Mouse (Mus musculus): ENCODE measurements around the gene Grin3b. TPM values are rescaled to one million over a fixed set of nuclear protein-coding genes. Genes with fewer than 3 reads are reported as not detected.

Grin3b gene
- not detected in 2 replicates for total RNA-seq (2017)

GRCm38 (mm10) chr10:79970415-79971182 lies at the start of gene Grin3b:
Gene Grin3b, plus strand, starts transcription at chr10:79970715.
- ATAC-seq (replicated peaks in 1 of 2; ENCODE audit: insufficient read depth in 1 of 2, low FRiP score in 2 of 2, low TSS enrichment in 1 of 2, low read depth in 1 of 2, poor library complexity in 2 of 2, severe bottlenecking in 2 of 2), result no peak

- no peak for ATAC-seq (replicated peaks in 1 of 2; ENCODE audit: insufficient read depth in 1 of 2, low FRiP score in 2 of 2, low TSS enrichment in 1 of 2, low read depth in 1 of 2, poor library complexity in 2 of 2, severe bottlenecking in 2 of 2)
These were observed 49.5 kb upstream of the Grin3b start, which contains the start of gene R3hdm4 for GRCm38 (mm10) chr10:79920958-79921535. Gene R3hdm4, minus strand, starts transcription at chr10:79921208.

- no peak for ATAC-seq (replicated peaks in 1 of 2; ENCODE audit: insufficient read depth in 1 of 2, low FRiP score in 2 of 2, low TSS enrichment in 1 of 2, low read depth in 1 of 2, poor library complexity in 2 of 2, severe bottlenecking in 2 of 2)
These were observed 48.9 kb upstream of the Grin3b start for GRCm38 (mm10) chr10:79921572-79921971.

- ATAC-seq (replicated peaks in 1 of 2; ENCODE audit: insufficient read depth in 1 of 2, low FRiP score in 2 of 2, low TSS enrichment in 1 of 2, low read depth in 1 of 2, poor library complexity in 2 of 2, severe bottlenecking in 2 of 2), result peak; percentile 33 to 36; a peak in 2 of 4 replicates
These were observed 45.3 kb upstream of the Grin3b start for GRCm38 (mm10) chr10:79924998-79925784.

- no peak for ATAC-seq (replicated peaks in 1 of 2; ENCODE audit: insufficient read depth in 1 of 2, low FRiP score in 2 of 2, low TSS enrichment in 1 of 2, low read depth in 1 of 2, poor library complexity in 2 of 2, severe bottlenecking in 2 of 2)
These were observed 44.6 kb upstream of the Grin3b start for GRCm38 (mm10) chr10:79925785-79926490.

GRCm38 (mm10) chr10:79926491-79927323 lies 43.8 kb upstream of the Grin3b start, which contains the start of gene Arid3a:
Gene Arid3a, plus strand, starts transcription at chr10:79927043.
- ATAC-seq (replicated peaks in 1 of 2; ENCODE audit: insufficient read depth in 1 of 2, low FRiP score in 2 of 2, low TSS enrichment in 1 of 2, low read depth in 1 of 2, poor library complexity in 2 of 2, severe bottlenecking in 2 of 2), result peak; percentile 57 to 67

- ATAC-seq (replicated peaks in 1 of 2; ENCODE audit: insufficient read depth in 1 of 2, low FRiP score in 2 of 2, low TSS enrichment in 1 of 2, low read depth in 1 of 2, poor library complexity in 2 of 2, severe bottlenecking in 2 of 2), result no peak
These were observed 43.0 kb upstream of the Grin3b start for GRCm38 (mm10) chr10:79927324-79928029.

- no peak for ATAC-seq (replicated peaks in 1 of 2; ENCODE audit: insufficient read depth in 1 of 2, low FRiP score in 2 of 2, low TSS enrichment in 1 of 2, low read depth in 1 of 2, poor library complexity in 2 of 2, severe bottlenecking in 2 of 2)
These were observed 42.4 kb upstream of the Grin3b start for GRCm38 (mm10) chr10:79928030-79928694.

GRCm38 (mm10) chr10:79928907-79929701 lies 41.4 kb upstream of the Grin3b start:
- no peak for ATAC-seq (replicated peaks in 1 of 2; ENCODE audit: insufficient read depth in 1 of 2, low FRiP score in 2 of 2, low TSS enrichment in 1 of 2, low read depth in 1 of 2, poor library complexity in 2 of 2, severe bottlenecking in 2 of 2)

- no peak for ATAC-seq (replicated peaks in 1 of 2; ENCODE audit: insufficient read depth in 1 of 2, low FRiP score in 2 of 2, low TSS enrichment in 1 of 2, low read depth in 1 of 2, poor library complexity in 2 of 2, severe bottlenecking in 2 of 2)
These were observed 40.3 kb upstream of the Grin3b start for GRCm38 (mm10) chr10:79929967-79930825.

GRCm38 (mm10) chr10:79930826-79931186 lies 39.7 kb upstream of the Grin3b start:
- no peak for ATAC-seq (replicated peaks in 1 of 2; ENCODE audit: insufficient read depth in 1 of 2, low FRiP score in 2 of 2, low TSS enrichment in 1 of 2, low read depth in 1 of 2, poor library complexity in 2 of 2, severe bottlenecking in 2 of 2)

GRCm38 (mm10) chr10:79931797-79932196 lies 38.7 kb upstream of the Grin3b start:
- no peak for ATAC-seq (replicated peaks in 1 of 2; ENCODE audit: insufficient read depth in 1 of 2, low FRiP score in 2 of 2, low TSS enrichment in 1 of 2, low read depth in 1 of 2, poor library complexity in 2 of 2, severe bottlenecking in 2 of 2)

GRCm38 (mm10) chr10:79932736-79933135 lies 37.8 kb upstream of the Grin3b start:
- ATAC-seq (replicated peaks in 1 of 2; ENCODE audit: insufficient read depth in 1 of 2, low FRiP score in 2 of 2, low TSS enrichment in 1 of 2, low read depth in 1 of 2, poor library complexity in 2 of 2, severe bottlenecking in 2 of 2), result no peak

- ATAC-seq (replicated peaks in 1 of 2; ENCODE audit: insufficient read depth in 1 of 2, low FRiP score in 2 of 2, low TSS enrichment in 1 of 2, low read depth in 1 of 2, poor library complexity in 2 of 2, severe bottlenecking in 2 of 2), result no peak
These were observed 37.3 kb upstream of the Grin3b start for GRCm38 (mm10) chr10:79933145-79933679.

All from hematopoietic stem cell, adult 5-6 weeks (primary cell).